Mouse (Mus musculus) MEL (cell line): ENCODE data around the gene Gemin7. TPM values are rescaled to one million over a fixed set of nuclear protein-coding genes. Genes with fewer than 3 reads are reported as not detected.

Source experiments
- DNase-seq: peaks from one replicate; pipeline ENCODE4 v3.0.0; 2011; ENCODE audit warnings: low read depth, low spot score
- H3K27ac ChIP-seq: 2 replicates; pipeline ENCODE4 v1.5.1; 2012; ENCODE audit warnings: low read depth, mild to moderate bottlenecking, control low read depth, low read length, moderate library complexity; ENCODE audit not compliant: control insufficient read depth
- H3K27me3 ChIP-seq, 2 experiments: fragments of 150-350 bp in 1 of 2; sonication (generic) in 1 of 2; 2 replicates each; pipeline ENCODE4 v1.6.1; 2012; ENCODE audit warnings: low read length in 2 of 2, mild to moderate bottlenecking in 2 of 2, improper control_type of control experiment in 1 of 2, moderate library complexity in 1 of 2; ENCODE audit not compliant: insufficient read depth in 2 of 2, control insufficient read depth in 1 of 2
- H3K36me3 ChIP-seq, 2 experiments: 2 replicates each; pipeline ENCODE4 v1.6.1; 2012 to 2014; ENCODE audit warnings: low read length in 2 of 2, improper control_type of control experiment in 1 of 2, inconsistent platforms in 1 of 2, mild to moderate bottlenecking in 1 of 2; ENCODE audit not compliant: insufficient read depth in 2 of 2, control insufficient read depth in 1 of 2
- H3K4me1 ChIP-seq, 2 experiments: fragments of 150-350 bp in 1 of 2; sonication (generic) in 1 of 2; 2 replicates each; pipeline ENCODE4 v1.6.1; 2012; ENCODE audit warnings: low read length in 2 of 2, improper control_type of control experiment in 1 of 2, mild to moderate bottlenecking in 1 of 2; ENCODE audit not compliant: insufficient read depth in 2 of 2, control insufficient read depth in 1 of 2
- H3K4me3 ChIP-seq, 2 experiments: fragments of 150-350 bp in 1 of 2; sonication (generic) in 1 of 2; 2 replicates each; pipeline ENCODE4 v1.5.1; 2012; ENCODE audit warnings: low read depth in 2 of 2, low read length in 2 of 2, mild to moderate bottlenecking in 2 of 2, moderate library complexity in 2 of 2, control low read depth in 1 of 2, improper control_type of control experiment in 1 of 2; ENCODE audit not compliant: control insufficient read depth in 1 of 2, insufficient read depth in 1 of 2
- H3K79me2 ChIP-seq: 2 replicates; pipeline ENCODE4 v1.6.1; 2012; ENCODE audit warnings: mild to moderate bottlenecking, low read length, moderate library complexity; ENCODE audit not compliant: control insufficient read depth, poor library complexity, insufficient read depth
- H3K9ac ChIP-seq: 2 replicates; pipeline ENCODE4 v1.6.1; 2012; ENCODE audit warnings: low read depth, mild to moderate bottlenecking, control low read depth, low read length, moderate library complexity; ENCODE audit not compliant: control insufficient read depth, poor library complexity, severe bottlenecking
- H3K9me3 ChIP-seq: fragments of 150-350 bp; sonication (generic); replicated peaks from 2 replicates; pipeline ENCODE4 v1.6.1; 2012; ENCODE audit warnings: mild to moderate bottlenecking, low read length, improper control_type of control experiment, moderate library complexity; ENCODE audit not compliant: insufficient read depth
- BHLHE40 ChIP-seq: IDR thresholded peaks from 2 replicates; pipeline ENCODE4 v1.6.1; 2012; ENCODE audit warnings: low read depth, mild to moderate bottlenecking, inconsistent platforms, low read length, improper control_type of control experiment, borderline replicate concordance
- CTCF ChIP-seq, 3 experiments: IDR thresholded peaks in 2 of 3; conservative IDR thresholded peaks in 1 of 3; 2 replicates each; pipeline ENCODE4 v1.5.1; 2011 to 2012; ENCODE audit warnings: low read length in 3 of 3, low read depth in 2 of 3, mild to moderate bottlenecking in 2 of 3, improper control_type of control experiment in 1 of 3, inconsistent platforms in 1 of 3, mixed read lengths in 1 of 3, moderate library complexity in 1 of 3; ENCODE audit not compliant: control insufficient read depth in 1 of 3, insufficient read depth in 1 of 3, poor library complexity in 1 of 3, severe bottlenecking in 1 of 3
- EP300 ChIP-seq, 2 experiments: IDR thresholded peaks; 2 replicates each; pipeline ENCODE4 v1.6.1; 2011; ENCODE audit warnings: improper control_type of control experiment in 2 of 2, low read length in 2 of 2, low read depth in 1 of 2, mild to moderate bottlenecking in 1 of 2
- HCFC1 ChIP-seq: IDR thresholded peaks from 2 replicates; pipeline ENCODE4 v1.6.1; 2012; ENCODE audit warnings: low read depth, mild to moderate bottlenecking, inconsistent platforms, low read length, improper control_type of control experiment, moderate library complexity
- KAT2A ChIP-seq: conservative IDR thresholded peaks from 2 replicates; pipeline ENCODE4 v1.6.1; 2012; ENCODE audit warnings: low read depth, low read length, improper control_type of control experiment, inconsistent platforms
- MAX ChIP-seq: IDR thresholded peaks from 2 replicates; pipeline ENCODE4 v1.6.1; 2011; ENCODE audit warnings: low read length, improper control_type of control experiment
- MEF2A ChIP-seq: IDR thresholded peaks from 2 replicates; pipeline ENCODE4 v1.6.1; 2014; ENCODE audit warnings: low read depth, mild to moderate bottlenecking, inconsistent platforms, low read length, improper control_type of control experiment; ENCODE audit not compliant: poor library complexity, insufficient replicate concordance, severe bottlenecking; ENCODE audit errors: extremely low read depth
- MYB ChIP-seq: IDR thresholded peaks from 2 replicates; pipeline ENCODE4 v1.6.1; 2011; ENCODE audit warnings: mild to moderate bottlenecking, low read depth, low read length, improper control_type of control experiment
- NRF1 ChIP-seq: IDR thresholded peaks from 2 replicates; pipeline ENCODE4 v1.6.1; 2014; ENCODE audit warnings: low read depth, mild to moderate bottlenecking, inconsistent platforms, low read length, improper control_type of control experiment, moderate library complexity; ENCODE audit not compliant: poor library complexity, insufficient read depth, severe bottlenecking
- POLR2AphosphoS2 ChIP-seq: IDR thresholded peaks from 2 replicates; pipeline ENCODE4 v1.6.1; 2011; ENCODE audit warnings: low read length, improper control_type of control experiment
- POLR2AphosphoS5 ChIP-seq: IDR thresholded peaks from 2 replicates; pipeline ENCODE4 v1.6.1; 2012; ENCODE audit warnings: low read depth, borderline replicate concordance, mild to moderate bottlenecking, inconsistent platforms, low read length, moderate library complexity, mixed read lengths
- RCOR1 ChIP-seq: IDR thresholded peaks from 2 replicates; pipeline ENCODE4 v1.6.1; 2012; ENCODE audit warnings: low read depth, mild to moderate bottlenecking, inconsistent platforms, low read length, improper control_type of control experiment
- SIN3A ChIP-seq: IDR thresholded peaks from 2 replicates; pipeline ENCODE4 v1.6.1; 2012; ENCODE audit warnings: low read length, improper control_type of control experiment, inconsistent platforms
- TBP ChIP-seq: IDR thresholded peaks from 2 replicates; pipeline ENCODE4 v1.8.0; 2011; ENCODE audit warnings: low read depth, low read length, improper control_type of control experiment
- TCF12 ChIP-seq: IDR thresholded peaks from 2 replicates; pipeline ENCODE4 v1.6.1; 2014; ENCODE audit warnings: low read depth, mild to moderate bottlenecking, inconsistent platforms, low read length, improper control_type of control experiment, moderate library complexity
- UBTF ChIP-seq: IDR thresholded peaks from 2 replicates; pipeline ENCODE4 v1.6.1; 2012; ENCODE audit warnings: low read depth, mild to moderate bottlenecking, inconsistent platforms, low read length, improper control_type of control experiment, moderate library complexity, borderline replicate concordance; ENCODE audit not compliant: insufficient read depth
- ZKSCAN1 ChIP-seq: IDR thresholded peaks from 2 replicates; pipeline ENCODE4 v1.6.1; 2012; ENCODE audit warnings: low read depth, mild to moderate bottlenecking, inconsistent platforms, low read length, improper control_type of control experiment, moderate library complexity
- ZMIZ1 ChIP-seq: IDR thresholded peaks from 2 replicates; pipeline ENCODE4 v1.6.1; 2012; ENCODE audit warnings: low read depth, mild to moderate bottlenecking, inconsistent platforms, low read length, improper control_type of control experiment, moderate library complexity
- ZNF384 ChIP-seq: IDR thresholded peaks from 2 replicates; pipeline ENCODE4 v1.6.1; 2012; ENCODE audit warnings: low read depth, mild to moderate bottlenecking, inconsistent platforms, low read length, improper control_type of control experiment
- polyA plus RNA-seq, 2 experiments: library from polyadenylated mRNA; stranded (reverse) in 1 of 2; unstranded in 1 of 2; fragments of >175 nt in 1 of 2; fragments of >200 nt in 1 of 2; gene quantifications; 2 replicates each; pipeline versions ENCODE4 v1.2.1 to v1.2.4; 2012; ENCODE audit warnings: low replicate concordance in 2 of 2, low read depth in 1 of 2; ENCODE audit not compliant: insufficient read length in 2 of 2, insufficient read depth in 1 of 2, missing spikeins in 1 of 2
- total RNA-seq: library from RNA; depleted of rRNA; stranded (reverse); fragments of 300-350 nt; gene quantifications from 2 replicates; pipeline ENCODE4 v1.2.3, GENCODE M21; 2012

Gene Gemin7
- total and polyA plus RNA-seq, 3 experiments: 58.0 to 78.7 TPM; not detected in 1

- no peak; a peak in 1 of 4 replicates for TF ChIP-seq EP300 (IDR thresholded peaks at IDR 0.05; ENCODE audit: low read depth in 1 of 2, low read length in 2 of 2)
Measured at GRCm38 (mm10) chr7:19589207-19589606, 11.8 kb upstream of the Gemin7 start (continued).

GRCm38 (mm10) chr7:19586269-19586668 lies 8.9 kb upstream of the Gemin7 start:
- Histone ChIP-seq H3K36me3 (peaks cover 2% of the 10 kb centered on the region in 2 experiments; a peak in 3 of 4 replicates), H3K27ac (no peak overlapping the region), H3K4me3 (no peak overlapping the region), H3K27me3 (no peaks in the 10 kb centered on the region), H3K79me2 (no peaks in the 10 kb centered on the region), H3K9ac (no peak overlapping the region), H3K4me1 (peaks cover 0 to 3% of the 10 kb centered on the region in 2 experiments; a peak in 2 of 4 replicates), H3K9me3 (no peaks in the 10 kb centered on the region)
- DNase-seq: no peak
- TF ChIP-seq ZMIZ1 (no peak), TBP (no peak), MAX (no peak), HCFC1 (no peak), CTCF (IDR thresholded peaks at IDR 0.05 in 2 of 3, conservative IDR thresholded peaks at IDR 0.05 in 1 of 3; ENCODE audit: control insufficient read depth in 1 of 3, insufficient read depth in 1 of 3, low read depth in 2 of 3, low read length in 3 of 3, poor library complexity in 1 of 3, severe bottlenecking in 1 of 3) (no peak), NRF1 (no peak)

GRCm38 (mm10) chr7:19580634-19581033 lies 3.2 kb upstream of the Gemin7 start:
- no peaks in the 10 kb centered on the region for H3K9me3 ChIP-seq
- H3K27me3 ChIP-seq: no peaks in the 10 kb centered on the region
- H3K9ac ChIP-seq: no peak overlapping the region
- H3K4me1 ChIP-seq: peaks cover 2 to 9% of the 10 kb centered on the region in 2 experiments; a peak in 3 of 4 replicates
- DNase-seq: no peak
- no peak overlapping the region for H3K27ac ChIP-seq
- H3K36me3 ChIP-seq: peaks cover 0 to 9% of the 10 kb centered on the region in 2 experiments; a peak in 3 of 4 replicates
- H3K4me3 ChIP-seq: no peak overlapping the region
- TF ChIP-seq POLR2AphosphoS2 (peak; percentile 49; the same call in 1 of the 2 replicates), NRF1 (no peak)
- H3K79me2 ChIP-seq: peaks cover 5% of the 10 kb centered on the region; the same call in 1 of the 2 replicates

- Histone ChIP-seq H3K27ac (no peak overlapping the region), H3K36me3 (peaks cover 0 to 9% of the 10 kb centered on the region in 2 experiments; a peak in 3 of 4 replicates), H3K79me2 (peaks cover 5% of the 10 kb centered on the region; the same call in 1 of the 2 replicates), H3K9ac (no peak overlapping the region), H3K4me1 (peaks cover 2 to 9% of the 10 kb centered on the region in 2 experiments; a peak in 3 of 4 replicates), H3K4me3 (no peak overlapping the region), H3K9me3 (no peaks in the 10 kb centered on the region), H3K27me3 (no peaks in the 10 kb centered on the region)
- no peak for DNase-seq
- TF ChIP-seq ZMIZ1 (no peak), SIN3A (no peak), MYB (no peak), HCFC1 (no peak), POLR2AphosphoS2 (no peak), KAT2A (no peak), MEF2A (no peak), ZNF384 (no peak), RCOR1 (no peak), EP300 (IDR thresholded peaks at IDR 0.05; ENCODE audit: low read depth in 1 of 2, low read length in 2 of 2) (no peak), CTCF (IDR thresholded peaks at IDR 0.05 in 2 of 3, conservative IDR thresholded peaks at IDR 0.05 in 1 of 3; ENCODE audit: control insufficient read depth in 1 of 3, insufficient read depth in 1 of 3, low read depth in 2 of 3, low read length in 3 of 3, poor library complexity in 1 of 3, severe bottlenecking in 1 of 3) (no peak), POLR2AphosphoS5 (no peak), BHLHE40 (no peak), ZKSCAN1 (no peak), TBP (no peak), TCF12 (no peak), UBTF (no peak)
Measured at GRCm38 (mm10) chr7:19579751-19580150, 2.4 kb upstream of the Gemin7 start.
